Mouse (Mus musculus): ENCODE measurements at regions not wholly inside any gene's neighbourhood (a gene's known extent, or its start where the extent isn't known, plus 50 kb on each side); places are given as distances from the start of the nearest gene placed in this dataset.
"Not testable (repeated sequence)": the region's sequence is repeated elsewhere in the genome, so short reads cannot be mapped to it uniquely, and the experiment has no call there.

- no peak for DNase-seq (ENCODE audit: low read depth, low spot score)
These were observed 163.6 kb downstream of the Ankrd50 start for GRCm38 (mm10) chr3:38320998-38321397.

- no peak for DNase-seq (ENCODE audit: low read depth, low spot score)
These were observed 171.8 kb downstream of the Ankrd50 start for GRCm38 (mm10) chr3:38312834-38313233.

DNA sequence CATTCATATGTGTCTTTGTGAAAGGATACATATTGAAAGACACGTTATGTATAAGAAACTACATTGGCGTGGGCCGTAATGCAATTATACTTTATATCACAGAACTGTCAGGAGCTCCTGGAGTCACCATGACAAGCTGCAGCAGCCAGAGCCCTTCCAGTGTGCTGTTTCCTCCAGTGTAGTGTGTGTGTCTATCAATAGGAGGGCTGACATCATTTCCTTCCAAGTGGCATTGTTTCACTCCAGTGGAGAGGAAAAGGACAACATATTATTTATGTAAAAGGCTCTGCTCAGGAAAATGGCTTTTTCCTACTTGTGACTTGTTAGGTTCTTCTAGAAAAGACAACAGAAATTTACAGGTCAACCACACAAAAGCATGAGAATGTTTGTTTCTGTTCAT is 172.5 kb downstream of the Ankrd50 start:
- DNase-seq (ENCODE audit: low read depth, low spot score), result no peak

- peak; percentile 4 for DNase-seq (ENCODE audit: low read depth, low spot score)
These were observed 184.5 kb downstream of the Ankrd50 start for GRCm38 (mm10) chr3:38299898-38300751.

DNA sequence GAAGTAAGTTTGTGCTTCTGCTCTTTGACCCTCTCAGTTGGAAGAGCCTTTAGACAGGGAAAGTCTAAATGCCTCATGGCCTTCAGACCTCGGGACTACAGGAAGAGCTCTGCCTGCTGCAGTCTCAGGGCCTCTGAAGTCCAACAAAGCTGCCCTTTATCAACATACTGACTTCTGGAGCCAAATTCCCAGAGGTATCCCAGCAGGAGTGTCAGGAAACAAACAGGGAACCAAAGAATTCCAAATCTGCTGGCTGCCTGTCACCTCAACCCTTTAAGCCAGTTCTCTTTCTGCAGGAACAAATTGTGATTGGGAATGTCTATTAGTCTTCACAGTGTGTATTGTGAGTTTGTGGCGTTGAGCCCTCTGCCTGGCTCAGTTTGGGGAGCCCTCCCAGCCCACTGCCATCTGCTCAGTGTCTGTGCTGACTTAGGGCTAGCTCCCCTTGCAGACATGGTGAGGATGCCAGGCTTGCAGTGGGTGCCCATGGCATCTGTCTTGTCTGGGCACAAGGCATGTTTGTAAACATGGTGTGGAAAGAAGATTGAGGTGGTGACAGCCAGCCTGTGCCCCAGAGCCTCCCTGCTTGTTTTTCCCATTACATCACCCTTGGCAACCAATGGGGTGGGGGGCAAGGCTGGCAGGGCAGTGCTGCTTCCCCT is 185.3 kb downstream of the Ankrd50 start:
- DNase-seq (ENCODE audit: low read depth, low spot score), result no peak

- no peak for DNase-seq (ENCODE audit: low read depth, low spot score)
These were observed 187.1 kb downstream of the Ankrd50 start for GRCm38 (mm10) chr3:38297499-38297898.

DNA sequence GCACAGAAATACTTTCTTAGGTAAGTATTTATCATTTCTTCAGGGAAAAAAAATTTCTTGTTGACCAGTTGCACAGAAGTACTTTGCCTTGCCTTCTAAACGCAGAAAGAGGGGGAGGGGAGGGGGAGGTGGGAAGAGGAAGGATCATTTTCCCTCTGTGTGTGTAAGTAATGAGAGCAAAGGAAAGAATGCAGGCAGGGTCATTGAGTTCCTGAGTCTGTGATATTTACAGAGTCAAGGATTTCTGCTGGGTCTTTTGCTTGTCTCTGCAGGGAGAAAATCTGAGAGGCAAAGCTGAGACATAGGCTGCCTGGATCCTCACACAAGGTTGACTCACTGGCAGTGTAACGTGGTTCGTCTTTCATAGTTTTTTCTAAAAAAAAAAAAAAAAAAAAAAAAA is 195.6 kb downstream of the Ankrd50 start:
- DNase-seq (ENCODE audit: low read depth, low spot score), result no peak

GRCm38 (mm10) chr3:38283687-38284124 is 200.9 kb downstream of the Ankrd50 start:
- no peak for DNase-seq (ENCODE audit: low read depth, low spot score)

DNA sequence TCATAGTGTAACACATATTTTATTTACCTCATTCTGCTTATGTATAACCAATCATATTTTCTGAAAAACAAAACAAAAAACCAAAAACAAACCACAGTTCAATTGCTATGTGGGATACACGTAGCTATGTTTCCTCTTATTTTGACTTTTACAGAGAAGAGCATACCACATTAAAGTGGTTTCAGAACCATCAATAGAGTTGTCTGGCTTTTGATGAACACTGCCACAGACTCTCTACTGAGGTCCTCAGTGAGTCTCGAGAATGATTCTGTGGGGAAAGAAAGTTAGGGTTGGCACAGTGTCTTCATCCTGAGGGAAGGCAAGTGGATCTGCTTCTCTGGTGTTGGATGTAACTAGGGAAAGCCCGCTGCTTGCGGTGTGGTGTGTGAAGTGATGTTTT is 201.8 kb downstream of the Ankrd50 start:
- no peak for DNase-seq (ENCODE audit: low read depth, low spot score)

DNA sequence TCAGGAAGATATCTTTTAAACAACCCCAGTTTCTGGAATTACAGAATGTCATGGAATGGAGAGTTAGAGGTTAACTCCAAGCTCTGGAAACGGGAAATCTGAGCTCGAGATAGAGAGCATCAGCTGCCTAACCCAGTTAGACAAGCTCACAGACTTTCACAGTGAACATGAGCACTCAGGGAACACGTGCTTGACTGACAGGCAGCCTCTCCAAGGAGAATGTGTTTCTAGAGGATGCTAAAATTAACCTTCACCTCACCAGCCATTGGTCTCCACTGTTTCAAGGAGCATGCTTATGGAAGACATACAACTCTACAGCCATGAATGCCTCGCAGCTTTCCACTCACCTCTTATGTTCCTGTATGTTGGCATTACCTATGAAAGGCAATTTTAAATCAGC is 203.0 kb downstream of the Ankrd50 start:
- no peak for DNase-seq (ENCODE audit: low read depth, low spot score)

DNA sequence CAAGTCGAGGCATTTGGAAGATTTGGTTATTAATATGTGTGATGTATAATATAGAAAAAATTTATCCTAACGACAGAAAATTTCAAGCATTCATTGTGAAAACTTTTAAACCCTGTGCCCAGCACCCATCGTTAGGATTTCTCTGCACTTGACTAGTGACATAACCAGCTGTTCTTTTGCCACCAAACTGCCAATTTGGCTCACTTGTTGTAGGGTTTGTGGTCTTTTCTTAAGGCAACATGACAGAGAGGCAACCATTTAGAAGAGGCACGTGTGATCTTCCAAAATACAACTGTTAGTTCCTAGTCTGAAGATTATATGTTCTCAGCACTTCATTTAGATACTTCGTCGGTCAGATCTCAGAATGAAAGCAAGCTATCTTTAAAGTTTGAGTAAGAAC is 203.8 kb downstream of the Ankrd50 start:
- DNase-seq (ENCODE audit: low read depth, low spot score), result no peak

- no peak for DNase-seq (ENCODE audit: low read depth, low spot score)
These were observed 204.5 kb downstream of the Ankrd50 start for GRCm38 (mm10) chr3:38280105-38280504.

DNA sequence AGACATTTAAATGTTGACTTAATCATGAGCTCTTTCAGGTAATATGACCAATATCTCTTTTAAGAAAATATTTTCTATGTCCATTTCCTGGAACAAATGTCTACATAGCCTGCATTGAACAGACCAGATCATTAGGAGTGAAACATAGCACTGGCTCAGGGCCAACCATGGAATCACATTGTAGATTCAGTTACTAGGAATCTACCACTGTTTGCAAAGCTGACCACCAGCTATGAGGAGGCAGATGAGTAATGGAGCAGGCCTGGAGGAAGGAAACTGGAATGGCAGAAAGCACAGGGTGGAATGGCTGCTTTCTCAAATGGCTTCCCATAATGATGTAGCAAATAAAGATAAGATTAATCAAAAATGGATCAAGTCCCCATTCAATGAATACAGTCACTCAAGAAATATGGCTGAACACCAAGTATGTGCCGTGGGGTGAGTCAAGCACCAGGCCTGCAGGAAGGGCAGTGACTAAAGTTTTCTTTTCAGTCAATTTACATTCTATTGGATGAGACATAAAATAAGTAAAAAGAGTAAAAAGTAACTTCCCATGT is 207.6 kb downstream of the Ankrd50 start:
- no peak for DNase-seq (ENCODE audit: low read depth, low spot score)

GRCm38 (mm10) chr3:38275321-38275720 is 209.3 kb downstream of the Ankrd50 start:
- DNase-seq (ENCODE audit: low read depth, low spot score), result no peak

- no peak for DNase-seq (ENCODE audit: low read depth, low spot score)
These were observed 213.9 kb downstream of the Ankrd50 start for GRCm38 (mm10) chr3:38270742-38271141.

- DNase-seq (ENCODE audit: low read depth, low spot score), result no peak
These were observed 216.4 kb downstream of the Ankrd50 start for GRCm38 (mm10) chr3:38268226-38268625.

DNA sequence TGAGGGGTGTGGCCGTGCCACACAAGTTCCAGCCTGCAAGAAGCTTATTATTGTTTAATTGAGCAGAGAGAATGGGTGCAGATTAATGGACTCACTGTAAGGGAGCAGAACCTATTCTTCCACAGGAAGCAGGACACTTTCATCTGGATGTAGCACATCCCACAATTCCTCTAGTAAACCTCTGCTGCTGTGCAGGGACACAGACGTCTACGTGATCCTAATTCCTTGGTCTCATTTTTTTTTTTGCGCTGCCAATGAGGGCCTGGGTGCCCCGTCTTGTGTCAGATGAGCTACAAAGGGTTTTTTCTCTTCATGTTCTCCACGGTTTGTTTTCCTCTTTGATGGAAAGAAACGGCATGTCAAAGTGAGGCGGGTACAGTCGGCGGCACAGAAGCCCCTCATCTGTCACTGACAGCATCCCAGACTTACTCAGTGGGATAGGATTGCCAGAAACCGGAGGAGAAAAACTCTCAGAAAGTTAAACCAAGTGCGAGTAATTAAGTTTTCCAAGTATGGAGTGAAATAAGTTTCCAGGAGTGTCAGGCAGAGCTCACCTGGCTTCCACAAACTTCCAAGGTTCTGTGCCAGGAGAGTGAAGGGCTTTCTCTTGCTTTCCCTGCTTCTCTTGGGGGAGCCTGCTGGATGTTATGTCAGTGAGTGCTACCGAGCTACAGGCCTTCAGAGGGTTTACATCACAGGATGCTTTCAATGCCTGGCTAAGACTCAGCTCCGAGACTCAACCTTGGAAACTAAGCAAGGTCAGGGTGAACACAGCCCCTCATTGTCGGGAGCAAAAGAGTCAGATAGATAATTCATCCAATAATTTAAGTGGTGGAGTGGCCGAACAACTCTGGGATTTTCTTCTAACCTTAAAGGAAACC is 221.1 kb downstream of the Ankrd50 start:
- DNase-seq (ENCODE audit: low read depth, low spot score), result no peak

GRCm38 (mm10) chr3:38261326-38262075 is 223.1 kb downstream of the Ankrd50 start:
- DNase-seq (ENCODE audit: low read depth, low spot score), result no peak

DNA sequence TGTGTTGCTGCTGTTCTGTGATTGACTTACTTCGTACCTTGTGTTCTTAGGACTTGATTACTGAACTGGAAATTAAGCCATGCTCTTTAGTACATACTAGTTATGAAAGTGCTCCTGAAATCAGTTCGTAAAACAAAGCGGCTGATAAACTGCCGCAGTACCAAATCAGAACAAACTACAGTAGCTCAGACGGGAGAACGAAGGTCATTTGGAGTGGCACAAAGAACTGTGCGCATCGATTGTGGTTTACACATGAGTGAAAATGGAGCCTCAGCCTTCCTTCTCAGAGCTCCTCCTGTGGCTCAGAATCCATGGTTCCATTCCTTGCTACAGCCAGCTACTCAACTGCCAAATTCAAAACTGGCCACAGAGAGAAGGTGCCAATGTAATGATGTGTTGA is 225.4 kb downstream of the Ankrd50 start:
- DNase-seq (ENCODE audit: low read depth, low spot score), result not testable (repeated sequence)

GRCm38 (mm10) chr3:38257843-38258290 is 226.8 kb downstream of the Ankrd50 start:
- no peak for DNase-seq (ENCODE audit: low read depth, low spot score)
